In genomic region chr7:5062360-5063001, GRCm38 (mm10) we compare ENCODE assay signal across 7 mouse cellular contexts. TPM values are rescaled to one million over a fixed set of nuclear protein-coding genes. Genes with fewer than 3 reads are reported as not detected.
DNase-seq lines count a peak whose midpoint lies in the region; ATAC-seq lines count a peak whose summit lies in the region.

No protein-coding gene starts in this region.

- WGBS in forebrain, embryonic 16.5 days = 0% methylated on average over 42 of the region's 51 CpGs
- WGBS in kidney, embryonic 16.5 days = under 1% methylated on average over 51 of the region's 51 CpGs
- WGBS in macrophage (ENCODE audit: missing documents) = under 1% methylated on average over 50 of the region's 51 CpGs
- WGBS in stomach, embryonic 14.5 days = under 1% methylated on average over 50 of the region's 51 CpGs

- H3K27ac ChIP-seq in forebrain, embryonic 16.5 days (ENCODE audit: low read length) = peak overlapping the region; percentile 96
- peak overlapping the region; percentile 95 for H3K27ac ChIP-seq in kidney, embryonic 16.5 days (ENCODE audit: low read length)
- H3K27ac ChIP-seq in macrophage = peak overlapping the region; percentile 65
- H3K27ac ChIP-seq in stomach, embryonic 14.5 days (ENCODE audit: low read length) = peak overlapping the region; percentile 95

- H3K4me1 ChIP-seq in forebrain, embryonic 16.5 days (replicated peaks; ENCODE audit: control insufficient read depth, insufficient read depth, low read length) = peaks cover 45% of the 10 kb centered on the region
- H3K4me1 ChIP-seq in kidney, embryonic 16.5 days (ENCODE audit: insufficient read depth, low read length) = peaks cover 35% of the 10 kb centered on the region
- peaks cover 7% of the 10 kb centered on the region; the same call in 1 of the 2 replicates for H3K4me1 ChIP-seq in stomach, embryonic 14.5 days (ENCODE audit: control insufficient read depth, insufficient read depth, low read length)

- H3K4me2 ChIP-seq in forebrain, embryonic 16.5 days (ENCODE audit: low read length) = peak overlapping the region; percentile 97
- peak overlapping the region; percentile 96 for H3K4me2 ChIP-seq in kidney, embryonic 16.5 days (replicated peaks; ENCODE audit: low read depth, low read length)
- H3K4me2 ChIP-seq in stomach, embryonic 14.5 days (replicated peaks; ENCODE audit: low read depth, low read length) = peak overlapping the region; percentile 86

- ATAC-seq in forebrain, embryonic 16.5 days = peak; percentile 36
- peak; percentile 32; the same call in 1 of the 2 replicates for ATAC-seq in kidney, embryonic 16.5 days (ENCODE audit: low FRiP score, low TSS enrichment)
- ATAC-seq in stomach, embryonic 14.5 days (ENCODE audit: insufficient number of reproducible peaks, insufficient read depth, low FRiP score, low read depth) = peak; percentile 57

- peaks cover 5% of the 10 kb centered on the region; the same call in 1 of the 2 replicates for H3K27me3 ChIP-seq in forebrain, embryonic 16.5 days (replicated peaks; ENCODE audit: control insufficient read depth, insufficient read depth, low read length)
- peaks cover 4% of the 10 kb centered on the region; the same call in 1 of the 2 replicates for H3K27me3 ChIP-seq in kidney, embryonic 16.5 days (ENCODE audit: insufficient read depth, low read length)
- H3K27me3 ChIP-seq in stomach, embryonic 14.5 days (ENCODE audit: control insufficient read depth, insufficient read depth, low read length) = peaks cover 2% of the 10 kb centered on the region; the same call in 1 of the 2 replicates

- 0 out of 2 replicates have a peak, but pooled peaks cover 3% of the 10 kb centered on the region for H3K36me3 ChIP-seq in forebrain, embryonic 16.5 days (ENCODE audit: control insufficient read depth, insufficient read depth)
- peaks cover 13% of the 10 kb centered on the region; the same call in 1 of the 2 replicates for H3K36me3 ChIP-seq in kidney, embryonic 16.5 days (ENCODE audit: insufficient read depth, low read length)
- H3K36me3 ChIP-seq in macrophage (ENCODE audit: inconsistent target) = peaks cover 15% of the 10 kb centered on the region
- H3K36me3 ChIP-seq in stomach, embryonic 14.5 days (ENCODE audit: control insufficient read depth, insufficient read depth, low read length) = peaks cover 12% of the 10 kb centered on the region

- peak; percentile 56 to 61 for DNase-seq in urinary bladder, adult 18-20 months (ENCODE audit: low spot score in 2 of 2)
- DNase-seq in urinary bladder, adult 2 months (ENCODE audit: low spot score) = no peak
- peak; percentile 77 to 80 for DNase-seq in adrenal gland, postnatal 36 days

- H3K9ac ChIP-seq in forebrain, embryonic 16.5 days (replicated peaks; ENCODE audit: low read depth, low read length) = peak overlapping the region; percentile 65
- peak overlapping the region; percentile 98 for H3K9ac ChIP-seq in kidney, embryonic 16.5 days (replicated peaks; ENCODE audit: low read length)
- peak overlapping the region; percentile 52 for H3K9ac ChIP-seq in stomach, embryonic 14.5 days (replicated peaks; ENCODE audit: low read depth, low read length)

- H3K79me2 ChIP-seq in macrophage (ENCODE audit: inconsistent target) = peaks cover 50% of the 10 kb centered on the region

- no peaks in the 10 kb centered on the region for H3K9me3 ChIP-seq in forebrain, embryonic 16.5 days (ENCODE audit: control insufficient read depth, low read length)
- H3K9me3 ChIP-seq in kidney, embryonic 16.5 days (ENCODE audit: low read length) = no peaks in the 10 kb centered on the region
- no peaks in the 10 kb centered on the region for H3K9me3 ChIP-seq in stomach, embryonic 14.5 days (ENCODE audit: control insufficient read depth, low read depth, low read length)

- peak overlapping the region; percentile 83 for H3K4me3 ChIP-seq in forebrain, embryonic 16.5 days (replicated peaks; ENCODE audit: low read length)
- peak overlapping the region; percentile 79 for H3K4me3 ChIP-seq in kidney, embryonic 16.5 days (ENCODE audit: low read length)
- H3K4me3 ChIP-seq in macrophage (ENCODE audit: inconsistent target) = peak overlapping the region; percentile 72
- peak overlapping the region; percentile 63 for H3K4me3 ChIP-seq in stomach, embryonic 14.5 days (ENCODE audit: low read depth, low read length)

RNA-seq across cellular contexts. Expression of gene U2af2, which starts 0.5 kb away (rescaled TPM):
- 160 and 166 TPM in 2 replicates for polyA plus RNA-seq in urinary bladder, adult 2 months (2012; rRNA removed)
- total RNA-seq in adrenal gland, postnatal 36 days (2021) = 100 to 1,000 TPM; 143 to 180 TPM
- 125 and 128 TPM in 2 replicates for polyA plus RNA-seq in forebrain, embryonic 16.5 days (2015; fragmentation: Nextera tagmentation; extraction: Ambion mirVana)
- 136 and 139 TPM in 2 replicates for polyA plus RNA-seq in kidney, embryonic 16.5 days (2015; fragmentation: Nextera tagmentation; extraction: Ambion mirVana)
- total RNA-seq in macrophage (2018; cell fraction: chromatin; rRNA removed) = 100 to 1,000 TPM; 468 to 929 (median 653) TPM
- 100 to 1,000 TPM in 13 of 26 experiments, 10 to 100 TPM in 13; 71.7 to 122 (median 101) TPM for total RNA-seq in macrophage (2018; cell fraction: cytosol; rRNA removed)
- 100 to 1,000 TPM; 190 to 472 (median 318) TPM for total RNA-seq in macrophage (2018; cell fraction: nucleus; rRNA removed)
- 93.4 to 180 TPM (median 101 TPM) in 3 replicates for polyA plus RNA-seq in macrophage (2018)
- 106 and 119 TPM in 2 replicates for polyA plus RNA-seq in stomach, embryonic 14.5 days (2014; fragmentation: Nextera tagmentation; extraction: Ambion mirVana)

RNA-seq across cellular contexts. Expression of gene Zfp580, which starts 11.1 kb away (rescaled TPM):
- 12.1 and 19.8 TPM in 2 replicates for polyA plus RNA-seq in urinary bladder, adult 2 months (2012; rRNA removed)
- total RNA-seq in adrenal gland, postnatal 36 days (2021) = 1 to 10 TPM; 6.4 to 9.3 TPM
- polyA plus RNA-seq in forebrain, embryonic 16.5 days (2015; fragmentation: Nextera tagmentation; extraction: Ambion mirVana) = 52.7 and 62.4 TPM in 2 replicates
- 35.0 and 44.0 TPM in 2 replicates for polyA plus RNA-seq in kidney, embryonic 16.5 days (2015; fragmentation: Nextera tagmentation; extraction: Ambion mirVana)
- total RNA-seq in macrophage (2018; cell fraction: chromatin; rRNA removed) = 1 to 10 TPM in 8 of 26 experiments, under 1 TPM in 4, not detected in 14; 0.45 to 3.4 (median 1.2) TPM
- 1 to 10 TPM in 25 of 26 experiments, under 1 TPM in 1; 0.93 to 4.2 (median 2.2) TPM for total RNA-seq in macrophage (2018; cell fraction: cytosol; rRNA removed)
- 1 to 10 TPM in 13 of 26 experiments, under 1 TPM in 5, not detected in 8; 0.53 to 2.7 (median 1.6) TPM for total RNA-seq in macrophage (2018; cell fraction: nucleus; rRNA removed)
- 2.0 TPM in 3 replicates for polyA plus RNA-seq in macrophage (2018)
- 35.7 and 44.1 TPM in 2 replicates for polyA plus RNA-seq in stomach, embryonic 14.5 days (2014; fragmentation: Nextera tagmentation; extraction: Ambion mirVana)

RNA-seq across cellular contexts. Expression of gene Epn1, which starts 17.6 kb away (rescaled TPM):
- polyA plus RNA-seq in urinary bladder, adult 2 months (2012; rRNA removed) = 82.8 and 93.1 TPM in 2 replicates
- 100 to 1,000 TPM; 146 to 155 TPM for total RNA-seq in adrenal gland, postnatal 36 days (2021)
- 97.9 and 104 TPM in 2 replicates for polyA plus RNA-seq in forebrain, embryonic 16.5 days (2015; fragmentation: Nextera tagmentation; extraction: Ambion mirVana)
- polyA plus RNA-seq in kidney, embryonic 16.5 days (2015; fragmentation: Nextera tagmentation; extraction: Ambion mirVana) = 64.9 and 66.6 TPM in 2 replicates
- 100 to 1,000 TPM in 13 of 26 experiments, 10 to 100 TPM in 13; 39.2 to 176 (median 99.5) TPM for total RNA-seq in macrophage (2018; cell fraction: chromatin; rRNA removed)
- total RNA-seq in macrophage (2018; cell fraction: cytosol; rRNA removed) = 100 to 1,000 TPM in 25 of 26 experiments, 10 to 100 TPM in 1; 88.5 to 168 (median 131) TPM
- 100 to 1,000 TPM in 16 of 26 experiments, 10 to 100 TPM in 10; 52.8 to 179 (median 117) TPM for total RNA-seq in macrophage (2018; cell fraction: nucleus; rRNA removed)
- 84.6 to 130 TPM (median 119 TPM) in 3 replicates for polyA plus RNA-seq in macrophage (2018)
- polyA plus RNA-seq in stomach, embryonic 14.5 days (2014; fragmentation: Nextera tagmentation; extraction: Ambion mirVana) = 63.2 and 63.4 TPM in 2 replicates

RNA-seq across cellular contexts. Expression of gene Zfp784, which starts 24.2 kb away (rescaled TPM):
- polyA plus RNA-seq in urinary bladder, adult 2 months (2012; rRNA removed) = 9.5 and 9.6 TPM in 2 replicates
- 1 to 10 TPM; 3.8 to 4.5 TPM for total RNA-seq in adrenal gland, postnatal 36 days (2021)
- 8.0 and 9.5 TPM in 2 replicates for polyA plus RNA-seq in forebrain, embryonic 16.5 days (2015; fragmentation: Nextera tagmentation; extraction: Ambion mirVana)
- polyA plus RNA-seq in kidney, embryonic 16.5 days (2015; fragmentation: Nextera tagmentation; extraction: Ambion mirVana) = 8.1 and 8.2 TPM in 2 replicates
- 10 to 100 TPM in 3 of 26 experiments, 1 to 10 TPM in 23; 3.0 to 10.8 (median 5.4) TPM for total RNA-seq in macrophage (2018; cell fraction: chromatin; rRNA removed)
- 1 to 10 TPM in 23 of 26 experiments, under 1 TPM in 3; 0.76 to 3.0 (median 1.9) TPM for total RNA-seq in macrophage (2018; cell fraction: cytosol; rRNA removed)
- 1 to 10 TPM; 2.0 to 8.7 (median 4.3) TPM for total RNA-seq in macrophage (2018; cell fraction: nucleus; rRNA removed)
- 1.8 to 2.2 TPM (median 1.8 TPM) in 3 replicates for polyA plus RNA-seq in macrophage (2018)
- polyA plus RNA-seq in stomach, embryonic 14.5 days (2014; fragmentation: Nextera tagmentation; extraction: Ambion mirVana) = 4.6 and 6.2 TPM in 2 replicates

RNA-seq across cellular contexts. Expression of gene 4632433K11Rik, which starts 28.6 kb away (rescaled TPM):
- not detected in 2 replicates for polyA plus RNA-seq in urinary bladder, adult 2 months (2012; rRNA removed)
- total RNA-seq in adrenal gland, postnatal 36 days (2021) = not detected
- not detected in 2 replicates for polyA plus RNA-seq in forebrain, embryonic 16.5 days (2015; fragmentation: Nextera tagmentation; extraction: Ambion mirVana)
- 1.3 TPM in 1 of 2 replicates, not detected in the other for polyA plus RNA-seq in kidney, embryonic 16.5 days (2015; fragmentation: Nextera tagmentation; extraction: Ambion mirVana)
- total RNA-seq in macrophage (2018; cell fraction: chromatin; rRNA removed) = 10 to 100 TPM in 2 of 26 experiments, 1 to 10 TPM in 18, under 1 TPM in 1, not detected in 5; 0.95 to 12.7 (median 2.7) TPM
- total RNA-seq in macrophage (2018; cell fraction: cytosol; rRNA removed) = under 1 TPM in 5 of 26 experiments, not detected in 21; 0.24 to 0.49 (median 0.29) TPM
- total RNA-seq in macrophage (2018; cell fraction: nucleus; rRNA removed) = 1 to 10 TPM in 12 of 26 experiments, under 1 TPM in 2, not detected in 12; 0.58 to 7.7 (median 3.3) TPM
- polyA plus RNA-seq in macrophage (2018) = 0.25 to 0.76 TPM in 2 of 3 replicates, not detected in the other
- polyA plus RNA-seq in stomach, embryonic 14.5 days (2014; fragmentation: Nextera tagmentation; extraction: Ambion mirVana) = not detected in 2 replicates
